38 mouse cellular contexts compared by ENCODE assay signal in genomic region chr4:148104146-148104545, GRCm38 (mm10). TPM values are rescaled to one million over a fixed set of nuclear protein-coding genes. Genes with fewer than 3 reads are reported as not detected.
"Had no signal": no experiment of that assay in that cellular context is flagged by ENCODE, and none has a peak within 500 bp of the region (broad histone marks: within the 10 kb centered on the region; RNA-seq: fewer than 3 reads in every experiment).

No protein-coding gene starts in this region.

- ATAC-seq: hindbrain, embryonic 16.5 days; hindbrain, postnatal 0 days; inflammation-experienced regulatory T-cells, adult 6 months; intestine, embryonic 15.5 days; intestine, embryonic 16.5 days; intestine, postnatal 0 days had no signal

- H3K9me3 ChIP-seq: heart, embryonic 10.5 days; heart, embryonic 12.5 days; heart, embryonic 13.5 days; heart, embryonic 15.5 days; hindbrain, embryonic 10.5 days; hindbrain, embryonic 12.5 days; hindbrain, embryonic 15.5 days; intestine, embryonic 15.5 days; kidney, embryonic 15.5 days had no signal

- H3K27ac ChIP-seq: heart, adult 2 months; heart, embryonic 10.5 days; heart, embryonic 13.5 days; heart, embryonic 15.5 days; hindbrain, embryonic 10.5 days; hindbrain, embryonic 12.5 days; hindbrain, embryonic 14.5 days; hindbrain, embryonic 15.5 days; hindbrain, postnatal 0 days; intestine, embryonic 15.5 days; kidney, embryonic 15.5 days; kidney, postnatal 0 days; layer of hippocampus, adult 2 months had no signal

- H3K36me3 ChIP-seq: heart, embryonic 10.5 days; heart, embryonic 12.5 days; heart, embryonic 13.5 days; heart, embryonic 15.5 days; hindbrain, embryonic 15.5 days; intestine, embryonic 15.5 days; kidney, embryonic 15.5 days had no signal

- H3K4me2 ChIP-seq: heart, embryonic 11.5 days; heart, embryonic 12.5 days; heart, embryonic 13.5 days; heart, embryonic 15.5 days; hindbrain, embryonic 12.5 days; hindbrain, embryonic 14.5 days; hindbrain, embryonic 15.5 days; intestine, embryonic 15.5 days; kidney, embryonic 15.5 days had no signal

- H3K9ac ChIP-seq: heart, embryonic 12.5 days; heart, embryonic 13.5 days; heart, embryonic 15.5 days; hindbrain, embryonic 12.5 days; hindbrain, embryonic 14.5 days; hindbrain, embryonic 15.5 days; intestine, embryonic 15.5 days; kidney, embryonic 15.5 days had no signal

- H3K27me3 ChIP-seq: hindbrain, embryonic 12.5 days; hindbrain, embryonic 15.5 days; intestine, embryonic 15.5 days had no signal

- H3K4me3 ChIP-seq: heart, adult 2 months; heart, embryonic 10.5 days; heart, embryonic 12.5 days; heart, embryonic 13.5 days; heart, embryonic 15.5 days; hindbrain, embryonic 10.5 days; hindbrain, embryonic 12.5 days; hindbrain, embryonic 15.5 days; intestine, embryonic 15.5 days; kidney, embryonic 15.5 days; layer of hippocampus, adult 2 months had no signal

- DNase-seq: heart, adult 2 months; heart, postnatal 10 days; heart, postnatal 14 days; heart, postnatal 36 days; heart, postnatal 4 days; kidney, adult 11 months; kidney, adult 18-20 months; kidney, adult 2 months; kidney, adult 8-10 months; kidney, adult 9 months; kidney, postnatal 10 days; kidney, postnatal 14 days; kidney, postnatal 25 days; kidney, postnatal 36 days; kidney, postnatal 4 days; layer of hippocampus, adult 9-11 months; layer of hippocampus, postnatal 36 days had no signal

RNA-seq across cellular contexts. Expression of gene Draxin, which starts 26.4 kb away (rescaled TPM):
- total RNA-seq: heart, postnatal 10 days; heart, postnatal 4 days; hematopoietic stem cell, adult 5-6 weeks had no signal
- polyA plus RNA-seq: heart, embryonic 14.5 days; heart, embryonic 15.5 days; heart, embryonic 16.5 days; inflammation-experienced regulatory T-cells, adult 6 months had no signal
